Mouse (Mus musculus): ENCODE measurements at regions not wholly inside any gene's neighbourhood (a gene's known extent, or its start where the extent isn't known, plus 50 kb on each side); places are given as distances from the start of the nearest gene placed in this dataset.

DNA sequence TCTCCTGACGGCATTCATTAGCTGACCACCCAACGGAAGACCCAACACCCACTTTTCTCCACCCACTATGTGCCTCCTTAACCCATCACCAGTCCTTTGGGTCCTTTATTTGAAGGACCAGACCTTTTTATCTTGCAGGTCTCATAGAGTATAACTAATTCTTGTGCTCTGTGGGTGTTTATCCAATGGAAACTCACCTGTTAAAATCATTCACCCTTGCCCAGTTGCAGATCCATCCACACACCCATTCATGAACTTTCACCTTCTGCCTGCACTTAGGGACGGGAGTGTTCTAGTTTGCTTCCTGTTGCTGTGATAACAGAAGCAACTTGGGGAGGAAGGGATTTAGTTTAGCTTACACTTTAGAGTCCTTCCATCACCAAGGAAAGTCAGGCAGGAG lies 339.0 kb downstream of the Sorl1 start:
- no peak overlapping the region for H3K4me3 ChIP-seq (ENCODE audit: low read depth, low read length)
- H3K9me3 ChIP-seq (ENCODE audit: low read length) = no peaks in the 10 kb centered on the region
- H3K27me3 ChIP-seq (ENCODE audit: insufficient read depth, low read length) = no peaks in the 10 kb centered on the region
- no peak overlapping the region for H3K9ac ChIP-seq (replicated peaks)
- WGBS (ENCODE audit: insufficient replicate concordance) = 61% methylated on average over 3 of the region's 3 CpGs
- DNase-seq = no peak
- H3K36me3 ChIP-seq (replicated peaks; ENCODE audit: insufficient read depth, low read length) = no peaks in the 10 kb centered on the region
- H3K4me1 ChIP-seq (ENCODE audit: insufficient read depth) = no peaks in the 10 kb centered on the region
- H3K4me2 ChIP-seq (ENCODE audit: low read depth, low read length) = no peak overlapping the region
- no peak for TF ChIP-seq CTCF (IDR thresholded peaks at IDR 0.05; ENCODE audit: low read depth)
- TF ChIP-seq EP300 (IDR thresholded peaks at IDR 0.05; ENCODE audit: low read depth) = no peak
- no peak overlapping the region for H3K27ac ChIP-seq (ENCODE audit: low read depth)
- no peak for ATAC-seq

DNA sequence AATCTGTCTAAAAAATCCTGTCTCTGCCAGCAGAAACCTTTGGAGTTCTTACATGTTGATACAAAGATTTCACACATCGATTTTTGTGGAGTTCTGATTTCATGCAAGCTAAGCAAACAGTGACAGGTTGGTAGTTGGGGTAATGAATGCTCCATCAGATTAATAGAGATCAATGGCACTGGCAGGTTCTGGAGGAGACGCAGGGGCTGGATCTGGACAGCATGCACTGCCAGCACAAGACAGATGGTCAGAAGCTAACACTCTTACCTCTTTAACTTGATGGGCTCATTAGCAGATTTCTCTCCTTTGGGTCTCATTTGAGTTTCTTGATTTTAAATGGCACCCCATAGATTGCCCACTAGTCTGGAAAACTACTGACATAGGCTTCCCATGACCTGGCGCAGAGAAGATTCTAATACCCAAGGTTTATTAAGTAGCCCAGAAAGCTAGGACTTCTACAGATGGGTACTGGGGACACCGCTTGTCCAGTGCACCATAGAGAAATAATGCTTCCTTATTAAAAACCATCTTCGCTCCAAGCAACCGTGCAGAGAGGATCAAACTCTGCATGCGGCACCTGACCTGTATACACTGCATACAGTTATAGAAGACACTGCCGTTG lies 351.7 kb downstream of the Sorl1 start:
- Histone ChIP-seq H3K36me3 (replicated peaks; ENCODE audit: insufficient read depth, low read length) (no peaks in the 10 kb centered on the region), H3K27me3 (ENCODE audit: insufficient read depth, low read length) (no peaks in the 10 kb centered on the region), H3K27ac (ENCODE audit: low read depth) (no peak overlapping the region), H3K4me3 (ENCODE audit: low read depth, low read length) (no peak overlapping the region), H3K4me1 (ENCODE audit: insufficient read depth) (no peaks in the 10 kb centered on the region), H3K9me3 (ENCODE audit: low read length) (no peaks in the 10 kb centered on the region), H3K4me2 (ENCODE audit: low read depth, low read length) (no peak overlapping the region), H3K9ac (replicated peaks) (no peak overlapping the region)
- TF ChIP-seq CTCF (IDR thresholded peaks at IDR 0.05; ENCODE audit: low read depth) (no peak), EP300 (IDR thresholded peaks at IDR 0.05; ENCODE audit: low read depth) (no peak)
- WGBS (ENCODE audit: insufficient replicate concordance) = 84% methylated on average over 8 of the region's 8 CpGs
- no peak for DNase-seq
- ATAC-seq = no peak

DNA sequence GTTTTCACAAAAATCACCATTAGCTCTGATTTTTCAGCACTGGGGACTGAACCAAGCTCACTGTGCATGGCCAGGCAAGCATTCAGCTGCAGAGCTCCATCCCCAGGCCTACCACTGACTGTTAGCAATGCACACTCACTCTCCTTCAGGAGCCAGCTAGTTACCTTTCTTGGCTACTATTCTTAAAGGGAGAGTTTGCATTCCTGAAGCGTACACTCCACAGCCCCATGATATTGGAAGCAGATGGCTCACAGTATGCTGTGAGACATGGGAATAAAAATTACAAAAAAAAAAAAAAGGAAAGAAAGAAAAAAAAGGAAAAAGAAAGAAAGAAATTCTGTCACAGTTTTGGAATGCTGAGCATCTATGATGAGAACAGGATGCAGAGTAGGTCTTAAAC lies 352.8 kb downstream of the Sorl1 start:
- ATAC-seq (no peak), DNase-seq (no peak)
- TF ChIP-seq CTCF (IDR thresholded peaks at IDR 0.05; ENCODE audit: low read depth) = no peak
- no peak for TF ChIP-seq EP300 (IDR thresholded peaks at IDR 0.05; ENCODE audit: low read depth)
- no peak overlapping the region for H3K4me2 ChIP-seq (ENCODE audit: low read depth, low read length)
- no peak overlapping the region for H3K4me3 ChIP-seq (ENCODE audit: low read depth, low read length)
- H3K36me3 ChIP-seq (replicated peaks; ENCODE audit: insufficient read depth, low read length) = no peaks in the 10 kb centered on the region
- WGBS (ENCODE audit: insufficient replicate concordance) = 65% methylated on average over 1 of the region's 1 CpGs
- H3K4me1 ChIP-seq (ENCODE audit: insufficient read depth) = no peaks in the 10 kb centered on the region
- H3K9ac ChIP-seq (replicated peaks) = no peak overlapping the region
- no peaks in the 10 kb centered on the region for H3K9me3 ChIP-seq (ENCODE audit: low read length)
- no peaks in the 10 kb centered on the region for H3K27me3 ChIP-seq (ENCODE audit: insufficient read depth, low read length)
- no peak overlapping the region for H3K27ac ChIP-seq (ENCODE audit: low read depth)

DNA sequence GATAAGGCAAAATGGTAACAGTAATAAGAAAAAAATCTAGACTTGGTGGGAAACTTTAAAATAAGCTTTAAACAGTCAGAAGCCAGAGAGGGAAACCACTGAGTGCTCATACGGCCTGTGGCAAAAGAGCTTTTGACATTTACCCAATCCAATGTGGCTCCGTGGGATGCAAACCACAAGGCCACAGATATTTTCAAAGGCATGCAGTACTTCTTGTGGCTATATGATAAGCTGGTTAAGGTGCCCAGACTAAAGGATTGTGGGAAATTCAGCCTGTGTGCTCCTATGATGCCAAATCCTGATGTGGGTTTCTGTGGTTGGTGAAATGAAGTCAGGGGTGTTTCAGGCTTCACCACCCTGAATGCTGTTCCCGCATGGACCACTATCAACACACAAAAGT lies 355.8 kb downstream of the Sorl1 start:
- Histone ChIP-seq H3K36me3 (replicated peaks; ENCODE audit: insufficient read depth, low read length) (no peaks in the 10 kb centered on the region), H3K27ac (ENCODE audit: low read depth) (no peak overlapping the region), H3K4me2 (ENCODE audit: low read depth, low read length) (no peak overlapping the region), H3K27me3 (ENCODE audit: insufficient read depth, low read length) (no peaks in the 10 kb centered on the region), H3K9ac (replicated peaks) (no peak overlapping the region), H3K4me3 (ENCODE audit: low read depth, low read length) (no peak overlapping the region), H3K9me3 (ENCODE audit: low read length) (no peaks in the 10 kb centered on the region), H3K4me1 (ENCODE audit: insufficient read depth) (no peaks in the 10 kb centered on the region)
- ATAC-seq (no peak), DNase-seq (no peak)
- TF ChIP-seq CTCF (IDR thresholded peaks at IDR 0.05; ENCODE audit: low read depth) (no peak), EP300 (IDR thresholded peaks at IDR 0.05; ENCODE audit: low read depth) (no peak)
- WGBS (ENCODE audit: insufficient replicate concordance) = 66% methylated on average over 3 of the region's 3 CpGs

DNA sequence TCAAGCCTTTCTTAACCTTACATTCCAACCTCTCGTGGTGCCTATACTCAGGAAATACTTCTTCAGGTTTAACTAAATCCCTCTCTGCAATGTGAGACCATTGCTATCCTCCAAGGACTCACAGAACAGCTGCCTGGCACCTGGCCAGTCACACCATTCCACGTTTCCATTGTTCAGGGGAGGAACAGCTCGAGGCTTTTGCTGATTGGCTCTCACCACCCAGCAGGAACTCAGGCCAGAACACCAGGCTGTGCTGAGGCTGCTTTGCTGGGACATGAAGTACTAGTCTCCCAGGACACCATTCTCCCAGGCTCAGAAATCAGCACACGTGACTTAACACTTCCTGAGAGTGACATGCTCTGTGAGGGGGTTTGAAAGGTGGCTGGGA lies 357.6 kb downstream of the Sorl1 start:
- WGBS (ENCODE audit: insufficient replicate concordance) = 19% methylated on average over 4 of the region's 4 CpGs
- Histone ChIP-seq H3K9me3 (ENCODE audit: low read length) (no peaks in the 10 kb centered on the region), H3K27me3 (ENCODE audit: insufficient read depth, low read length) (no peaks in the 10 kb centered on the region), H3K4me1 (ENCODE audit: insufficient read depth) (no peaks in the 10 kb centered on the region), H3K9ac (replicated peaks) (no peak overlapping the region), H3K36me3 (replicated peaks; ENCODE audit: insufficient read depth, low read length) (no peaks in the 10 kb centered on the region), H3K27ac (ENCODE audit: low read depth) (no peak overlapping the region), H3K4me3 (ENCODE audit: low read depth, low read length) (no peak overlapping the region), H3K4me2 (ENCODE audit: low read depth, low read length) (no peak overlapping the region)
- peak; percentile 17 for DNase-seq
- ATAC-seq = no peak; the same call in 1 of the 2 replicates
- no peak for TF ChIP-seq EP300 (IDR thresholded peaks at IDR 0.05; ENCODE audit: low read depth)
- no peak for TF ChIP-seq CTCF (IDR thresholded peaks at IDR 0.05; ENCODE audit: low read depth)

DNA sequence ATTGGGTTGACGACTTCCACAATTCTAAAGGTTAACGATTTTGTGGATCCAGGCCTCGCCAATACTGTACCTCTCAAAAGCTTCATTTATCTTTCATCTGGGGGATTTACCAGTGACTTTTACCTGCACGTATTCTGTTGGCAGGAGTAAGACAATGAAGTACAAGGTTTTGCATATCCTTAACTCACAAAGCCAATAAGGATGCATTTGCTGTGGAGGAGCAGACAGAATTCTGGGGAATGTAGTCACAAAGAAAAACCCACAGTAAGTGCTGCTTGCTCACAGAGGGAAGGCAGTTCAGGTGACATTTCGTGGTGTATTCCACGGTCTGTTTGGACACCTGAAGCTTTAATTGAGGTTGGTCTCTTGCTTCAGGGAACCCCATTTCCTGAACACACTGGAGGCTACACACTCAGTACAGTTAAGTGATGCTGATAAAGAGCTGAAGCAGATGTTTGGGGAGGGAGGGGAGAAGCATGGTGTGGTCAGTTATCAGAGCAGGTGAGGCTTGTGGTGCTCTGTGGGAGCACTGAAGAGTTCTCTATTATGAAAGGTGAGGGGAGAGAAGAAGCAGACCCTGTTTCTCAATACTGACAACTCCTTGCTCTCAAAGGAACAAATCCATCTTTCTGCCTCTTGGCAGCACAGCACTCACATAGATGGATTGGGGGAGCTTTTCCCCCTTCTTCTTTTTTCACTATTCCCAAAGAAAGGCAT lies 358.1 kb downstream of the Sorl1 start:
- ATAC-seq = no peak

More for the DNA sequence above, 358.1 kb downstream of the Sorl1 start:
- 71% methylated on average over 6 of the region's 6 CpGs for WGBS (ENCODE audit: insufficient replicate concordance)
- Histone ChIP-seq H3K4me1 (ENCODE audit: insufficient read depth) (no peaks in the 10 kb centered on the region), H3K9me3 (ENCODE audit: low read length) (no peaks in the 10 kb centered on the region), H3K27ac (ENCODE audit: low read depth) (no peak overlapping the region), H3K9ac (replicated peaks) (no peak overlapping the region), H3K4me3 (ENCODE audit: low read depth, low read length) (no peak overlapping the region), H3K36me3 (replicated peaks; ENCODE audit: insufficient read depth, low read length) (no peaks in the 10 kb centered on the region), H3K27me3 (ENCODE audit: insufficient read depth, low read length) (no peaks in the 10 kb centered on the region), H3K4me2 (ENCODE audit: low read depth, low read length) (no peak overlapping the region)
- TF ChIP-seq CTCF (IDR thresholded peaks at IDR 0.05; ENCODE audit: low read depth) = no peak
- no peak for TF ChIP-seq EP300 (IDR thresholded peaks at IDR 0.05; ENCODE audit: low read depth)
- DNase-seq = no peak
